Mouse (Mus musculus) liver, embryonic 14.5 days (tissue): ENCODE results near the gene Tmem231.

ENCODE experiments used
- CTCF ChIP-seq: IDR thresholded peaks from 2 replicates; pipeline ENCODE4 v1.5.1; 2016; ENCODE audit warnings: antibody characterized with exemption, low read depth, control low read depth
- EP300 ChIP-seq: IDR thresholded peaks from 2 replicates; pipeline ENCODE4 v1.6.1; 2016; ENCODE audit warnings: antibody characterized with exemption, low read depth

DNA sequence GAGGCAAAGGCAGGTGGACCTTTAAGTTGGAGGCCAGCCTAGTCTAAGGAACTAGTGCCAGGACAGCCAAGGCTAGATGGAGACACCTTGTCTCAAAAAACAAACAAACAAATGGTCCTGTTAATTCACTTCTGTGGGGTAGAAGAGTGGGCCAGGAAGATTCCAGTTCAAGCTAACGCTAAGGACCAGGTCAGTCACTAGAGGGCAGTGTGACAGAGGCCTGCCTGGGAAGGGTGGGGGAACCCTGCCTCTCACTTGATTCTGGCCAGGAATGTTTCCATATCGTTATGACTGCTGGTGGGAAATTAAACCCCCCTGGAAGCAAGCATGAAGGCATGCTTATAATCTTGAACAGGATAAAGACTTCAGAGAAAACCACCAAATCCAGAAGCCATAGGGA is 52.1 kb downstream of the Tmem231 start:
- TF ChIP-seq EP300 (no peak), CTCF (peak; percentile 91)
